Mouse (Mus musculus): ENCODE measurements around the gene Slit3.

DNA sequence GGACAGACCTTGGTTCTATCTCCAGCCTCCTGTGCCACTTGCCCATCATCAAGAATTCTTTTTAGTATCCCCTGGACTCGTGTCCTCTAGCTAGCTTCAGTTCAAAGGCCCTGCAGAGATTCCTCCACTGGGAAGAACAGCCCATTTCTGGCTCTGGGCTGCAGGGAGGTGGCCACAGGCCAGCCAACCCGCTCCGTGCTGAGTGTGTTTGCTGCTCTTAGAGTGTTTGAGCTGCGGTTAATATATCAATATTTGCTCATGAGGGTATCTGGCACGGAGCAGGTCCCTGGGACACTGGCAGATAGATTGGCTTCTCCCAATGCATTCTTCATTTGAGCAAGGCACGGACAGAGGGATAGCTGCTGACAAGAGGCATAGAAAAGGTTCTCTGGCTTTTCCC is 159.8 kb downstream of the Slit3 start:
- no peak for TF ChIP-seq CHD2 (IDR thresholded peaks at IDR 0.05; ENCODE audit: low read length)
- TF ChIP-seq ZNF384 (IDR thresholded peaks at IDR 0.05; ENCODE audit: low read depth, low read length) = no peak
- TF ChIP-seq HCFC1 (IDR thresholded peaks at IDR 0.05; ENCODE audit: low read depth, low read length) = no peak
- no peak for TF ChIP-seq MAZ (IDR thresholded peaks at IDR 0.05; ENCODE audit: low read depth, low read length)
- TF ChIP-seq ZKSCAN1 (IDR thresholded peaks at IDR 0.05; ENCODE audit: borderline replicate concordance, low read depth, low read length) = no peak
- no peak for TF ChIP-seq USF1 (IDR thresholded peaks at IDR 0.05; ENCODE audit: low read depth, low read length)
- TF ChIP-seq BHLHE40 (IDR thresholded peaks at IDR 0.05; ENCODE audit: low read depth, low read length) = no peak
- no peak for TF ChIP-seq CTCF (conservative IDR thresholded peaks at IDR 0.05 in 1 of 2, IDR thresholded peaks at IDR 0.05 in 1 of 2; ENCODE audit: low read depth in 2 of 2, low read length in 2 of 2)
- TF ChIP-seq POLR2AphosphoS2 (IDR thresholded peaks at IDR 0.05; ENCODE audit: low read depth, low read length) = no peak
